Mouse (Mus musculus) stomach, postnatal 0 days (tissue): ENCODE measurements at regions not wholly inside any gene's neighbourhood (a gene's known extent, or its start where the extent isn't known, plus 50 kb on each side); places are given as distances from the start of the nearest gene placed in this dataset.

ENCODE experiments used
- CTCF ChIP-seq: IDR thresholded peaks from 2 replicates; pipeline ENCODE4 v1.5.1; 2016; ENCODE audit warnings: antibody characterized with exemption, low read depth, mild to moderate bottlenecking, moderate library complexity
- EP300 ChIP-seq: optimal IDR thresholded peaks from 2 replicates; pipeline ENCODE3; 2016; ENCODE audit warnings: antibody characterized with exemption

GRCm38 (mm10) chr11:6785471-6785870 lies 52.0 kb downstream of the Gm11983 start:
- TF ChIP-seq CTCF: no peak
- no peak for TF ChIP-seq EP300
